Mouse (Mus musculus) hindbrain, embryonic 16.5 days (tissue): ENCODE measurements around the gene Wdpcp. TPM values are rescaled to one million over a fixed set of nuclear protein-coding genes. Genes with fewer than 3 reads are reported as not detected.

Source experiments
- ATAC-seq: fragments of 200-750 bp; cut with Nextera tagmentation; 2 replicates; pipeline ENCODE4 v1.8.0; 2017; ENCODE audit warnings: moderate TSS enrichment, moderate library complexity
- H3K27ac ChIP-seq: fragments of 300-500 bp; sonication (generic); 2 replicates; pipeline ENCODE4 v1.5.1; 2014; ENCODE audit warnings: low read depth, mild to moderate bottlenecking, control low read depth, low read length, moderate library complexity
- H3K27me3 ChIP-seq: fragments of 300-500 bp; sonication (generic); replicated peaks from 2 replicates; pipeline ENCODE4 v1.6.1; 2014; ENCODE audit warnings: low read length; ENCODE audit not compliant: control insufficient read depth, insufficient read depth
- H3K36me3 ChIP-seq: fragments of 300-500 bp; sonication (generic); 2 replicates; pipeline ENCODE4 v1.6.1; 2014; ENCODE audit warnings: mild to moderate bottlenecking, low read length, moderate library complexity, mixed read lengths; ENCODE audit not compliant: control insufficient read depth, insufficient read depth
- H3K4me1 ChIP-seq: fragments of 300-500 bp; sonication (generic); 2 replicates; pipeline ENCODE4 v1.6.1; 2014; ENCODE audit warnings: low read depth, low read length; ENCODE audit not compliant: control insufficient read depth, insufficient read depth
- H3K4me2 ChIP-seq: fragments of 300-500 bp; sonication (generic); 2 replicates; pipeline ENCODE4 v1.6.1; 2014; ENCODE audit warnings: mild to moderate bottlenecking, low read length, control low read depth, moderate library complexity
- H3K4me3 ChIP-seq: fragments of 300-500 bp; sonication (generic); 2 replicates; pipeline ENCODE4 v1.5.1; 2014; ENCODE audit warnings: mild to moderate bottlenecking, low read length, control low read depth, moderate library complexity
- H3K9ac ChIP-seq: fragments of 300-500 bp; sonication (generic); 2 replicates; pipeline ENCODE4 v1.6.1; 2014; ENCODE audit warnings: low read depth, mild to moderate bottlenecking, control low read depth, low read length, moderate library complexity
- H3K9me3 ChIP-seq: fragments of 300-500 bp; sonication (generic); 2 replicates; pipeline ENCODE4 v1.6.1; 2014; ENCODE audit warnings: mild to moderate bottlenecking, low read length, moderate library complexity; ENCODE audit not compliant: control insufficient read depth
- WGBS: fragments of 180-500 bp; shearing (Covaris S2); extraction: QIAGEN DNeasy Blood & Tissue Kit; methylation state at CpG from one replicate; pipeline ENCODE4 v1.1.7; 2014; 5-methylcytosine and 5-hydroxymethylcytosine counted together
- polyA plus RNA-seq: library from polyadenylated mRNA; unstranded; fragments of >200 nt; fragmentation: Nextera tagmentation; extraction: Ambion mirVana; gene quantifications from 2 replicates; pipeline ENCODE4 v1.2.1, GENCODE M21; 2015

The Wdpcp gene
- polyA plus RNA-seq, 1 experiment from 2014 or later: 11.4 TPM

DNA sequence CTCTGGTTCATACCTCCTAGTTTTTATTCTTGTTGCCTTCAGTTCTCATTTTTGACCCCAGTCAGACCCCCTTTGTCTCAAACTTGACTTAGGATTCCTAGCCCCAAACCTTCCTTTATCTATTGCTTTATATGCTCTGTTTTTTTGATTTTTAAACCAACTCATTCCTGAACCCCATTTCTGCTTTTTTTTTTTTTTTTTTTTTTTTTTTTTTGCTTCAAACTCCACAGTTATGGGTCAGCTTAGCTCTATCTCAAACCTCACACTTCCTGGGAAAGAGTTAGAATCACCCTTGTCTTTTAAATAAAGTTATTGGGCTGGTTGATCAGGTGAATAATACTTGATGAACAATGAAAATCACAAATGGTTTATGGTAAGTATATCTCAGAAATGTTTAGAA, 24.5 kb upstream of the Wdpcp start:
- Histone ChIP-seq H3K4me3 (no peak overlapping the region), H3K4me2 (no peak overlapping the region)

GRCm38 (mm10) chr11:21549052-21549451, 23.0 kb upstream of the Wdpcp start:
- WGBS: 86% methylated on average over 2 of the region's 2 CpGs
- no peaks in the 10 kb centered on the region for H3K9me3 ChIP-seq

More for the DNA sequence above, 24.5 kb upstream of the Wdpcp start:
- no peaks in the 10 kb centered on the region for H3K27me3 ChIP-seq
- H3K27ac ChIP-seq: no peak overlapping the region
- no peaks in the 10 kb centered on the region for H3K9me3 ChIP-seq
- no peaks in the 10 kb centered on the region for H3K4me1 ChIP-seq
- ATAC-seq: no peak
- no peak overlapping the region for H3K9ac ChIP-seq
- no peaks in the 10 kb centered on the region for H3K36me3 ChIP-seq

GRCm38 (mm10) chr11:21549754-21550153, 22.3 kb upstream of the Wdpcp start:
- 84% methylated on average over 4 of the region's 4 CpGs for WGBS
- Histone ChIP-seq H3K4me3 (no peak overlapping the region), H3K27me3 (no peaks in the 10 kb centered on the region), H3K4me2 (no peak overlapping the region), H3K4me1 (no peaks in the 10 kb centered on the region), H3K9me3 (no peaks in the 10 kb centered on the region), H3K9ac (no peak overlapping the region), H3K36me3 (no peaks in the 10 kb centered on the region), H3K27ac (no peak overlapping the region)
- ATAC-seq: no peak

More at GRCm38 (mm10) chr11:21549052-21549451, 23.0 kb upstream of the Wdpcp start:
- Histone ChIP-seq H3K27me3 (no peaks in the 10 kb centered on the region), H3K4me1 (no peaks in the 10 kb centered on the region), H3K4me3 (no peak overlapping the region), H3K36me3 (no peaks in the 10 kb centered on the region), H3K4me2 (no peak overlapping the region), H3K27ac (no peak overlapping the region), H3K9ac (no peak overlapping the region)
- no peak for ATAC-seq

DNA sequence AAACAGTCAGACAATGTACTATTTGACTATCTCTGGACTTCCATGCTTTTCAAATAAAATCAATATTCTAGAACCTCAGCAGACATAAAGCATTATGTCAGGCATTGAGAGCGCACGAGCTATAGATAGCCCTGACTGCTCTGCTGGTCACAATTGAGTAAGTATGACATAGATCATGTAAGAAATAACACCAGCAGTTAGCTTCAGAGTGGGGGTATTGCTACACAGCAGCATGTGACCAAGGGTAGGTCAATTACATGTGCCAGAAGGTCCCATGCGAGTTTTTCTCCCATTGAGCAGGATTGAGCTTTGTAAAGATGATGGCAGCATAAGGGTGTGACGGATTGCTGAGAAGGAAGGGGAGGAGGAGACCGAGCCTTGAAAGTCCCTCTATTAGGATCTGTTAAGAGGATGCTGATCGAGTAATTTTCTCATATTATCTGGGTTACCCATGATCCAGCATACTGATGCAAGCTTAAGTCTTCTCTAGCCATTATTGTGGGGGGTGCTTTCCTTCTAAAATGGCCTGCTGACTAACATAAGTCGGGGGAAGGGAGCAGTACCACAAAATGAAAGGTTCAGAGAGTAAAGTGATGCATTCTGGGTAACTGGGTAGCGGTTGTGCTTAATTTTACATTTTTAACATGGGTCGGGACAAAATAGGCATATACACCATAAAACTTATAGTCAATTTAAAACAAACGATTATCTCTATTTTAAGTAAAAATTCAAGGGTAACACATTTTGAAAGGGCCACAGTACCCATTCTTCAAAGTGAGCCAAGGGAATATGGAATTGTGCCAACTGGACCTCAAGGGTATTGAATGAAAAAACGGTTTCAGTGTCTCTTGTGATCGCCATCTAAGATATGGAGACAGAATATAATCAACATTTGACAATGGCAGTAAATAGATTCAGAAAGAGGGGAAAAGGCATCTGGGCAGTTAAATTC, 21.5 kb upstream of the Wdpcp start:
- 0 out of 2 replicates have a peak, but pooled peaks cover 2% of the 10 kb centered on the region for H3K36me3 ChIP-seq
- no peaks in the 10 kb centered on the region for H3K9me3 ChIP-seq
- no peak overlapping the region for H3K4me3 ChIP-seq
- H3K4me2 ChIP-seq: no peak overlapping the region
- 82% methylated on average over 12 of the region's 12 CpGs for WGBS
- no peaks in the 10 kb centered on the region for H3K27me3 ChIP-seq
- no peak overlapping the region for H3K27ac ChIP-seq
- H3K4me1 ChIP-seq: no peaks in the 10 kb centered on the region
- ATAC-seq: no peak
- no peak overlapping the region for H3K9ac ChIP-seq

- H3K4me1 ChIP-seq: no peaks in the 10 kb centered on the region
- H3K27me3 ChIP-seq: no peaks in the 10 kb centered on the region
- ATAC-seq: no peak
- WGBS: 86% methylated on average over 3 of the region's 3 CpGs
- no peak overlapping the region for H3K9ac ChIP-seq
- H3K4me2 ChIP-seq: no peak overlapping the region
- H3K9me3 ChIP-seq: no peaks in the 10 kb centered on the region
- peaks cover 4% of the 10 kb centered on the region; the same call in 1 of the 2 replicates for H3K36me3 ChIP-seq
- H3K27ac ChIP-seq: no peak overlapping the region
- H3K4me3 ChIP-seq: no peak overlapping the region
These were observed 20.0 kb upstream of the Wdpcp start for GRCm38 (mm10) chr11:21552049-21552448.

DNA sequence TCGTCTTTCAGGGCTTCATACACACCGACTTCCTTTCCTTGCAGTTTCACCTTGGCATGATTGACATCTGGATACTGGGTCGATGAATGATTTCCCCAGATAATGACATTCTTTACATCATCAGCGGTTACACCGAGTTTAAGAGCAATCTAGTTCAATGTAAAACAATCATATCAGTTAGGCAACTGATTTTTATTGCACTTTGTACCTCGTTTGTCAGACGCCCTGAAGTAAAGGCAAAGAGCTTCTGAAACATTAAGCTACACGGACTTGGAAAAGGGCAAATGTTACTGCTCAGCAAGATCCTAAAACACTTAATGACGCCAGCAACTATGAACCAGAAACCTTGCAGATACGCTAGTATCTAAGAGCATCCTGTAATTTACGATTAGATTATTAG, 12.3 kb upstream of the Wdpcp start:
- no peaks in the 10 kb centered on the region for H3K9me3 ChIP-seq
- H3K36me3 ChIP-seq: peaks cover 32% of the 10 kb centered on the region
- no peak overlapping the region for H3K4me3 ChIP-seq
- H3K27ac ChIP-seq: no peak overlapping the region
- ATAC-seq: no peak
- WGBS: 89% methylated on average over 11 of the region's 11 CpGs
- no peaks in the 10 kb centered on the region for H3K27me3 ChIP-seq
- no peaks in the 10 kb centered on the region for H3K4me1 ChIP-seq
- no peak overlapping the region for H3K4me2 ChIP-seq
- no peak overlapping the region for H3K9ac ChIP-seq

DNA sequence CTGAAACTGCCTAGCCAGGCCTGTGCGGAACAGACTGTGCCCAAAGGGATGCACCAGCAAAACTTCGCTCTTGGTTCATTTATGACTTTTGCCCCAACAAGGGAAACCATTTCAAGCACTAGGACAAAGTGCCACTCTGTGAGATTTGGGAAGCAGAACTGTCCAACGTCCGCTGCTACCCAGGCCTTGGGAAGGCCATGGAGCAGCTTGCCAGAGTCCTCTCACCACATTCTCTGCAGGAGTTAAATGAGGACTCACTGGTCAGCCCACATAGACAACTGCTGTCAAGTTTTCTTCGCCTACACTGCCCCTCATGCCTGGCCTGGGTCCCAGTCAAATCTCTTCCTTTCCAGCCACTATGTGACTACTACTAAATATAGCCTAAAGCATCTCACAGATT, 10.7 kb upstream of the Wdpcp start:
- no peak overlapping the region for H3K27ac ChIP-seq
- H3K27me3 ChIP-seq: no peaks in the 10 kb centered on the region
- WGBS: 87% methylated on average over 5 of the region's 5 CpGs
- peaks cover 42% of the 10 kb centered on the region for H3K36me3 ChIP-seq
- H3K4me2 ChIP-seq: no peak overlapping the region
- no peaks in the 10 kb centered on the region for H3K4me1 ChIP-seq
- H3K9ac ChIP-seq: no peak overlapping the region
- H3K9me3 ChIP-seq: no peaks in the 10 kb centered on the region
- no peak for ATAC-seq
- no peak overlapping the region for H3K4me3 ChIP-seq

DNA sequence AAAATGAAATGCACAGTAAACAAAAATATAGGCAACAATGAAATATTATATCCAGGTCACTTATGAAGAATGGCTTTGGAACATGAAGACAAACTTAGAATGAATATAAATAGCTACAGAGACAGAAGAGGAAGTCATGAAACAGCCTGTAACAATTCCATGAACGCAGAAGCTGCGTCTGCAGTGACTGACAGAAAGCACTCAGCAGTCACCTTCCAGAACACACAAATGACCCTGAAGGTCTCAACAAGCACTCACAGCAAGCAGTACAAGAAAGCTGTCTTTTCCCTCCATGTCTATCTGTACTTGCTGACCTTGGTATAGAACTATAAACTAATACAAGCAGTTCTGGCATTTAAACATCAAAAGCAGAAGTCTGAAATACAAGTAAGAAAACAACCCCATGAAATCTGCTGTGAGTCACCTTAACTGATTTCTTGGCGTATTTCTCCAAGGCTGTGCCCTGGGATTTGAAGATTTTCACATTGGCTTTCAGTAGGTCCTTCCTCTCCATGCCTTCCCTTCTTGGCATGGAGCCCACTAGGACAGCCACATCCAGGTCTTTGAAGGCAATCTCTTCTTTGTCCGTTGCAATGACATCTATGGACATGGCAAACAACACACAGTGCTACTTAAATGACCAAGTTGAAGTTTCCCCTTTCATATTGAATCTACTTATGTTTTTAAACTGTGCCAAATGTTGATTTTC, 8.3 kb upstream of the Wdpcp start:
- H3K36me3 ChIP-seq: peaks cover 30% of the 10 kb centered on the region
- H3K4me2 ChIP-seq: no peak overlapping the region
- no peaks in the 10 kb centered on the region for H3K9me3 ChIP-seq
- H3K27ac ChIP-seq: no peak overlapping the region
- H3K4me1 ChIP-seq: peaks cover 2% of the 10 kb centered on the region
- H3K27me3 ChIP-seq: no peaks in the 10 kb centered on the region
- 87% methylated on average over 4 of the region's 4 CpGs for WGBS
- no peak overlapping the region for H3K9ac ChIP-seq
- no peak overlapping the region for H3K4me3 ChIP-seq
- no peak for ATAC-seq

DNA sequence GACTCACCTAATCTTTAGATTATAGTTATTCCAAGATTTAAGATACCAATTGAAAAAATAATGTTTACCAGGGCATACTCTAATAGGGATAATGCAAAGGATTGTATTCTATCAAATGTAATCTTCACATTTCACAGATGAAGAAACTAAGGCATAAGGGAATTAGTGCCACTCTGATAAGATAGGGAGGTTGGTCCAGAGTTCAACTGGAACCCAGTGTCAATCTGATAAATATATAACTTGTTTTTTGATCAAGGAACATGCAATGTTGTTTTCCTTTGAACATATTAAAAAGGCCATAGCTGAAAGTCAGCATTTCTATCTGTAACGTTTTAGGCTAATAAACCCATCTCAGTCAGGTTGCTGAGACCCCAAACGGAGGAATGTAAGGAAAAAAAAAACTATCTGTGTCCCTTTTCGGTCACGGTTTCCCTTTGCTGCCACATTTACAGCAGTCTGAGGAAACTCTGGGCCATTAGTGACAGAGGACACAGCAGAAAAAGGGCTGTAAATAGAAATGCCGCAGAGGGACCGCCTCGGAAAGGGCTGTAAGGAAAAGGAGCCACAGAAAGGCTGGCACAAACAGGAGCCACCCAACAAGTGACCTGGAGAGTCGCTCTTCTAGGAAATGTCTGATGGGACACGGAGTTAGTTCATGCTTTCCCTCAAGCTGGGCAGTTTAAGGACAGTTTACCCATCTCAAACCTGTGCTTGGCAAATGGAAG, 7.2 kb upstream of the Wdpcp start:
- Histone ChIP-seq H3K4me2 (no peak overlapping the region), H3K9ac (no peak overlapping the region), H3K27ac (no peak overlapping the region), H3K4me1 (peaks cover 11% of the 10 kb centered on the region), H3K27me3 (no peaks in the 10 kb centered on the region), H3K9me3 (no peaks in the 10 kb centered on the region), H3K4me3 (no peak overlapping the region), H3K36me3 (peaks cover 26% of the 10 kb centered on the region)
- ATAC-seq: no peak
- WGBS: 89% methylated on average over 9 of the region's 9 CpGs
